Mouse (Mus musculus) G1E-ER4 (cell line): ENCODE results near the gene Pdap1. TPM values are rescaled to one million over a fixed set of nuclear protein-coding genes. Genes with fewer than 3 reads are reported as not detected.

Source experiments
- GATA1 ChIP-seq: IDR thresholded peaks from one replicate; pipeline ENCODE4 v1.8.0; 2012; ENCODE audit warnings: low read length, inconsistent platforms
- polyA plus RNA-seq: library from polyadenylated mRNA; stranded (reverse); fragments of >175 nt; gene quantifications from 2 replicates; pipeline ENCODE4 v1.2.3, GENCODE M21; 2012

Pdap1 gene
- polyA plus RNA-seq, 1 experiment = 191 TPM

- no peak for TF ChIP-seq GATA1
Observed at GRCm38 (mm10) chr5:145104328-145104727, 35.7 kb downstream of the Pdap1 start.

GRCm38 (mm10) chr5:145102706-145103105 lies 37.3 kb downstream of the Pdap1 start:
- no peak for TF ChIP-seq GATA1

- no peak for TF ChIP-seq GATA1
Observed at GRCm38 (mm10) chr5:145100960-145101359, 39.1 kb downstream of the Pdap1 start.

- peak; percentile 62 for TF ChIP-seq GATA1
Observed at GRCm38 (mm10) chr5:145098340-145098821, 41.7 kb downstream of the Pdap1 start.

GRCm38 (mm10) chr5:145096195-145096594 lies 43.8 kb downstream of the Pdap1 start:
- TF ChIP-seq GATA1 = no peak

- TF ChIP-seq GATA1 = no peak
Observed at GRCm38 (mm10) chr5:145089878-145090277, 50.2 kb downstream of the Pdap1 start.

GRCm38 (mm10) chr5:145088186-145088585 lies 51.9 kb downstream of the Pdap1 start:
- TF ChIP-seq GATA1 = no peak

GRCm38 (mm10) chr5:145084822-145085221 lies 55.2 kb downstream of the Pdap1 start:
- TF ChIP-seq GATA1 = no peak

GRCm38 (mm10) chr5:145083632-145084451 lies 56.2 kb downstream of the Pdap1 start, which contains the start of the genes Arpc1a and Kpna7:
TSS of gene Arpc1a (plus strand) at chr5:145083830.
TSS of gene Kpna7 (minus strand) at chr5:145084030.
- no peak for TF ChIP-seq GATA1

GRCm38 (mm10) chr5:145081866-145082613 lies 58.0 kb downstream of the Pdap1 start:
- TF ChIP-seq GATA1 = no peak

Other genes starting within 250 kb of the Pdap1 start
- 1.3 and 1.4 TPM in 2 replicates for gene Smurf1, start 174.4 kb downstream of the Pdap1 start, polyA plus RNA-seq
- not detected in 2 replicates for gene Gm4871, start 107.5 kb downstream of the Pdap1 start, polyA plus RNA-seq
- gene 1700018F24Rik, start 97.2 kb downstream of the Pdap1 start, polyA plus RNA-seq = not detected in 2 replicates
- 58.2 and 74.9 TPM in 2 replicates for gene Arpc1a, start 56.4 kb downstream of the Pdap1 start, polyA plus RNA-seq
- gene Kpna7, start 56.2 kb downstream of the Pdap1 start, polyA plus RNA-seq = not detected in 2 replicates
- 1,143 and 1,353 TPM in 2 replicates for gene Arpc1b, start 26.0 kb downstream of the Pdap1 start, polyA plus RNA-seq
- 3.4 and 3.6 TPM in 2 replicates for gene Bud31, start 124 bp upstream of the Pdap1 start, polyA plus RNA-seq
- 19.6 and 19.7 TPM in 2 replicates for gene Ptcd1, start 26.9 kb upstream of the Pdap1 start, polyA plus RNA-seq
- gene Cpsf4, start 27.0 kb upstream of the Pdap1 start, polyA plus RNA-seq = 89.0 and 101 TPM in 2 replicates
- 20.2 and 83.7 TPM in 2 replicates for gene Atp5j2, start 51.8 kb upstream of the Pdap1 start, polyA plus RNA-seq
- 2.3 TPM in 2 replicates for gene Zkscan14, start 61.6 kb upstream of the Pdap1 start, polyA plus RNA-seq
- gene Zkscan5, start 64.3 kb upstream of the Pdap1 start, polyA plus RNA-seq = 1.5 and 3.1 TPM in 2 replicates
- gene Zfp655, start 91.5 kb upstream of the Pdap1 start, polyA plus RNA-seq = 23.3 and 25.7 TPM in 2 replicates
- 32.8 and 38.1 TPM in 2 replicates for gene Zscan25, start 140.3 kb upstream of the Pdap1 start, polyA plus RNA-seq
- not detected in 2 replicates for gene Cyp3a57, start 205.0 kb upstream of the Pdap1 start, polyA plus RNA-seq